Mouse (Mus musculus) liver, embryonic 16.5 days (tissue): Measurements from ENCODE around the gene Actn4. TPM values are rescaled to one million over a fixed set of nuclear protein-coding genes. Genes with fewer than 3 reads are reported as not detected.

Source experiments
- ATAC-seq: fragments of 200-750 bp; cut with Nextera tagmentation; 2 replicates; pipeline ENCODE4 v1.8.0; 2017; ENCODE audit warnings: low read depth, mild to moderate bottlenecking, moderate number of reproducible peaks, moderate library complexity
- H3K27ac ChIP-seq: fragments of 300-500 bp; sonication (generic); 2 replicates; pipeline ENCODE4 v1.5.1; 2014; ENCODE audit warnings: mild to moderate bottlenecking, low read length
- H3K27me3 ChIP-seq: fragments of 300-500 bp; sonication (generic); 2 replicates; pipeline ENCODE4 v1.6.1; 2014; ENCODE audit warnings: low read depth, low read length, mixed read lengths; ENCODE audit not compliant: control insufficient read depth, insufficient read depth
- H3K36me3 ChIP-seq: fragments of 300-500 bp; sonication (generic); 2 replicates; pipeline ENCODE4 v1.6.1; 2014; ENCODE audit warnings: mild to moderate bottlenecking; ENCODE audit not compliant: control insufficient read depth, insufficient read depth
- H3K4me1 ChIP-seq: fragments of 300-500 bp; sonication (generic); 2 replicates; pipeline ENCODE4 v1.6.1; 2014; ENCODE audit warnings: low read depth, low read length, mixed read lengths; ENCODE audit not compliant: control insufficient read depth
- H3K4me2 ChIP-seq: fragments of 300-500 bp; sonication (generic); 2 replicates; pipeline ENCODE4 v1.6.1; 2014; ENCODE audit warnings: low read depth, low read length, mixed read lengths
- H3K4me3 ChIP-seq: fragments of 300-500 bp; sonication (generic); 2 replicates; pipeline ENCODE4 v1.5.1; 2014; ENCODE audit warnings: low read depth, mild to moderate bottlenecking, low read length
- H3K9ac ChIP-seq: fragments of 300-500 bp; sonication (generic); 2 replicates; pipeline ENCODE4 v1.6.1; 2014; ENCODE audit warnings: low read depth, low read length
- H3K9me3 ChIP-seq: fragments of 300-500 bp; sonication (generic); replicated peaks from 2 replicates; pipeline ENCODE4 v1.6.1; 2016; ENCODE audit warnings: low read length; ENCODE audit not compliant: control insufficient read depth
- WGBS: fragments of 180-500 bp; shearing (Covaris S2); extraction: QIAGEN DNeasy Blood & Tissue Kit; methylation state at CpG from one replicate; pipeline ENCODE4 v1.1.7; 2014; ENCODE audit not compliant: insufficient replicate concordance; 5-methylcytosine and 5-hydroxymethylcytosine counted together
- polyA plus RNA-seq: library from polyadenylated mRNA; unstranded; fragments of >200 nt; fragmentation: Nextera tagmentation; extraction: Ambion mirVana; gene quantifications from 2 replicates; pipeline ENCODE4 v1.2.1, GENCODE M21; 2015

Gene Actn4
- polyA plus RNA-seq, 1 experiment from 2014 or later: 137 TPM

- H3K36me3 ChIP-seq: no peaks in the 10 kb centered on the region
Observed at GRCm38 (mm10) chr7:28924802-28925201, 37.3 kb downstream of the Actn4 start.

GRCm38 (mm10) chr7:28923865-28924291 is 38.3 kb downstream of the Actn4 start:
- 49% methylated on average over 4 of the region's 4 CpGs for WGBS
- H3K27me3 ChIP-seq: no peaks in the 10 kb centered on the region
- peaks cover 3% of the 10 kb centered on the region for H3K36me3 ChIP-seq
- H3K9ac ChIP-seq: no peak overlapping the region
- no peaks in the 10 kb centered on the region for H3K9me3 ChIP-seq
- ATAC-seq: peak; percentile 35; the same call in 1 of the 2 replicates
- H3K4me3 ChIP-seq: no peak overlapping the region
- H3K4me1 ChIP-seq: peaks cover 76% of the 10 kb centered on the region
- H3K4me2 ChIP-seq: no peak overlapping the region
- peak overlapping the region; percentile 79 for H3K27ac ChIP-seq

More at GRCm38 (mm10) chr7:28924802-28925201, 37.3 kb downstream of the Actn4 start:
- ATAC-seq: no peak
- no peaks in the 10 kb centered on the region for H3K27me3 ChIP-seq
- no peak overlapping the region for H3K4me3 ChIP-seq
- peak overlapping the region; percentile 79 for H3K27ac ChIP-seq
- no peaks in the 10 kb centered on the region for H3K9me3 ChIP-seq
- peak overlapping the region; percentile 36; the same call in 1 of the 2 replicates for H3K9ac ChIP-seq
- no peak overlapping the region for H3K4me2 ChIP-seq
- WGBS: 64% methylated on average over 3 of the region's 3 CpGs
- H3K4me1 ChIP-seq: peaks cover 75% of the 10 kb centered on the region

GRCm38 (mm10) chr7:28922606-28923005 is 39.5 kb downstream of the Actn4 start:
- H3K27ac ChIP-seq: no peak overlapping the region
- 73% methylated on average over 4 of the region's 4 CpGs for WGBS
- no peaks in the 10 kb centered on the region for H3K27me3 ChIP-seq
- H3K36me3 ChIP-seq: peaks cover 14% of the 10 kb centered on the region
- no peak overlapping the region for H3K4me2 ChIP-seq
- H3K4me3 ChIP-seq: no peak overlapping the region
- H3K9me3 ChIP-seq: no peaks in the 10 kb centered on the region
- no peak for ATAC-seq
- no peak overlapping the region for H3K9ac ChIP-seq
- H3K4me1 ChIP-seq: peaks cover 83% of the 10 kb centered on the region

GRCm38 (mm10) chr7:28921722-28922465 is 40.2 kb downstream of the Actn4 start:
- Histone ChIP-seq H3K9ac (no peak overlapping the region), H3K36me3 (peaks cover 19% of the 10 kb centered on the region), H3K9me3 (no peaks in the 10 kb centered on the region), H3K4me3 (no peak overlapping the region), H3K27me3 (no peaks in the 10 kb centered on the region), H3K27ac (0 out of 2 replicates have a peak overlapping the region, but pooled peaks have one; percentile 14), H3K4me1 (peaks cover 84% of the 10 kb centered on the region), H3K4me2 (no peak overlapping the region)
- no peak for ATAC-seq
- 66% methylated on average over 8 of the region's 8 CpGs for WGBS

GRCm38 (mm10) chr7:28921178-28921577 is 41.0 kb downstream of the Actn4 start:
- 28% methylated on average over 3 of the region's 3 CpGs for WGBS
- Histone ChIP-seq H3K27me3 (no peaks in the 10 kb centered on the region), H3K9ac (no peak overlapping the region), H3K4me3 (no peak overlapping the region), H3K4me1 (peaks cover 80% of the 10 kb centered on the region), H3K36me3 (peaks cover 22% of the 10 kb centered on the region), H3K27ac (no peak overlapping the region), H3K9me3 (no peaks in the 10 kb centered on the region), H3K4me2 (no peak overlapping the region)
- ATAC-seq: no peak

GRCm38 (mm10) chr7:28919815-28920214 is 42.3 kb downstream of the Actn4 start:
- Histone ChIP-seq H3K9me3 (no peaks in the 10 kb centered on the region), H3K27me3 (no peaks in the 10 kb centered on the region), H3K27ac (no peak overlapping the region), H3K36me3 (peaks cover 34% of the 10 kb centered on the region), H3K9ac (no peak overlapping the region), H3K4me1 (peaks cover 68% of the 10 kb centered on the region), H3K4me2 (no peak overlapping the region), H3K4me3 (no peak overlapping the region)
- no peak for ATAC-seq
- 53% methylated on average over 6 of the region's 6 CpGs for WGBS

- H3K4me2 ChIP-seq: no peak overlapping the region
- H3K9ac ChIP-seq: no peak overlapping the region
- WGBS: 73% methylated on average over 8 of the region's 8 CpGs
- no peak overlapping the region for H3K4me3 ChIP-seq
- H3K27ac ChIP-seq: peak overlapping the region; percentile 71
- no peaks in the 10 kb centered on the region for H3K9me3 ChIP-seq
- peaks cover 41% of the 10 kb centered on the region for H3K36me3 ChIP-seq
- no peak for ATAC-seq
- H3K27me3 ChIP-seq: no peaks in the 10 kb centered on the region
- peaks cover 58% of the 10 kb centered on the region for H3K4me1 ChIP-seq
Observed at GRCm38 (mm10) chr7:28918540-28918939, 43.6 kb downstream of the Actn4 start.

- no peak overlapping the region for H3K9ac ChIP-seq
- H3K27ac ChIP-seq: peak overlapping the region; percentile 80
- 63% methylated on average over 10 of the region's 10 CpGs for WGBS
- no peaks in the 10 kb centered on the region for H3K27me3 ChIP-seq
- H3K4me3 ChIP-seq: no peak overlapping the region
- ATAC-seq: peak; percentile 79
- peaks cover 51% of the 10 kb centered on the region for H3K4me1 ChIP-seq
- peaks cover 49% of the 10 kb centered on the region for H3K36me3 ChIP-seq
- no peak overlapping the region for H3K4me2 ChIP-seq
- H3K9me3 ChIP-seq: no peaks in the 10 kb centered on the region
Observed at GRCm38 (mm10) chr7:28917503-28918426, 44.4 kb downstream of the Actn4 start.

- Histone ChIP-seq H3K27me3 (no peaks in the 10 kb centered on the region), H3K4me1 (peaks cover 38% of the 10 kb centered on the region), H3K36me3 (peaks cover 62% of the 10 kb centered on the region), H3K4me2 (no peak overlapping the region), H3K4me3 (no peak overlapping the region), H3K9me3 (no peaks in the 10 kb centered on the region), H3K9ac (no peak overlapping the region), H3K27ac (no peak overlapping the region)
- no peak for ATAC-seq
Observed at GRCm38 (mm10) chr7:28916491-28916890, 45.6 kb downstream of the Actn4 start.
